Mouse (Mus musculus) heart, adult 2 months (tissue): ENCODE measurements around the gene Rnf187. TPM values are rescaled to one million over a fixed set of nuclear protein-coding genes. Genes with fewer than 3 reads are reported as not detected.

Experiments used
- DNase-seq, 2 experiments: peaks; one replicate each; pipeline ENCODE4 v3.0.0; 2021
- H3K27ac ChIP-seq: fragments of 200-600 bp; 2 replicates; pipeline ENCODE4 v1.8.1; 2022
- H3K27me3 ChIP-seq: fragments of 200-500 bp; 2 replicates; pipeline ENCODE4 v1.6.1; 2012; ENCODE audit warnings: mild to moderate bottlenecking, low read length, inconsistent platforms, mixed read lengths; ENCODE audit not compliant: control insufficient read depth, insufficient read depth
- H3K36me3 ChIP-seq: fragments of 200-500 bp; 2 replicates; pipeline ENCODE4 v1.6.1; 2012; ENCODE audit warnings: low read length, inconsistent platforms; ENCODE audit not compliant: control insufficient read depth, insufficient read depth
- H3K4me1 ChIP-seq: fragments of 200-500 bp; 2 replicates; pipeline ENCODE4 v1.6.1; 2011; ENCODE audit warnings: low read length; ENCODE audit not compliant: control insufficient read depth, insufficient read depth
- H3K4me3 ChIP-seq: fragments of 200-600 bp; 2 replicates; pipeline ENCODE4 v1.8.1; 2022
- H3K79me2 ChIP-seq: fragments of 200-500 bp; replicated peaks from 2 replicates; pipeline ENCODE4 v1.6.1; 2012; ENCODE audit warnings: mild to moderate bottlenecking, inconsistent platforms, low read length, moderate library complexity, mixed read lengths; ENCODE audit not compliant: control insufficient read depth, insufficient read depth
- H3K9ac ChIP-seq: fragments of 200-500 bp; 2 replicates; pipeline ENCODE4 v1.6.1; 2012; ENCODE audit warnings: low read depth, mild to moderate bottlenecking, control low read depth, inconsistent platforms, low read length, mixed read lengths
- CTCF ChIP-seq: fragments of 200-600 bp; IDR thresholded peaks from 2 replicates; pipeline ENCODE4 v1.8.1; 2022; ENCODE audit warnings: antibody characterized with exemption, mild to moderate bottlenecking, moderate library complexity
- EP300 ChIP-seq: fragments of 200-500 bp; IDR thresholded peaks from 2 replicates; pipeline ENCODE4 v1.6.1; 2011; ENCODE audit warnings: low read depth, low read length, control low read depth; ENCODE audit not compliant: insufficient read depth
- POLR2A ChIP-seq: fragments of 200-500 bp; IDR thresholded peaks from 2 replicates; pipeline ENCODE4 v1.6.1; 2011; ENCODE audit warnings: mild to moderate bottlenecking, low read depth, low read length, control low read depth; ENCODE audit not compliant: insufficient read depth
- WGBS: fragments of 180-500 bp; shearing (Covaris S2); methylation state at CpG from one replicate; pipeline ENCODE4 v1.1.7; 2018; 5-methylcytosine and 5-hydroxymethylcytosine counted together
- intact Hi-C: fragments of 180-260 bp; cut with DNase I; formaldehyde crosslinking; loops from one replicate; pipeline ENCODE4 v1.15.1; 2025
- polyA plus RNA-seq: library from polyadenylated mRNA; depleted of rRNA; stranded (reverse); fragments of >200 nt; gene quantifications from 2 replicates; pipeline ENCODE4 v1.2.3, GENCODE M21; 2012
- total RNA-seq, 2 experiments: library from RNA; stranded (reverse); gene quantifications; 2 replicates each; pipeline ENCODE4 v1.2.3; 2021

Rnf187 gene
- total and polyA plus RNA-seq, 3 experiments: 164 to 182 (median 177) TPM

DNA sequence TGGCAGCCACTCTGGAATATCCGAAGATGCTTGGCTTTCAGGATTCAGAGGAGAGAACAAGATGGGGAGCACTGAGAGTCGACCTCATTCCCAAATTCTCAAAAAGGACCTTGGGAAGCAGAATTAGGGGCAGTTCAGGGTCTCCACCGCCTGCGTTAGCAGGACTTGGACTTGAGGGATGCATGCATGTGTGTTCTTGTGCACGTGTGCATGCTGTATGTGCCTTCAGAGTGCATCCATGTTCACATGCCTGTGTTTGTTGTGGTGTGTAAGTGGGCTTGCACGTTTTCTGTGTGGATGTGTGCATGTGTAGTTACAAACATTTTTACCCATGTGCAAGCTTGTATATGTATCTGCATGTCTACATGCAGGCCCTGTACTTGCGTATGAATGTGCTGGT is 25.5 kb upstream of the Rnf187 start:
- intact Hi-C loops: no loop called here
- Histone ChIP-seq H3K4me3 (no peak overlapping the region), H3K27ac (no peak overlapping the region), H3K36me3 (no peaks in the 10 kb centered on the region), H3K9ac (no peak overlapping the region), H3K79me2 (no peaks in the 10 kb centered on the region), H3K4me1 (peaks cover 2% of the 10 kb centered on the region), H3K27me3 (peaks cover 4% of the 10 kb centered on the region; the same call in 1 of the 2 replicates)
- DNase-seq: no peak
- no peak for TF ChIP-seq EP300
- 83% methylated on average over 7 of the region's 7 CpGs for WGBS

DNA sequence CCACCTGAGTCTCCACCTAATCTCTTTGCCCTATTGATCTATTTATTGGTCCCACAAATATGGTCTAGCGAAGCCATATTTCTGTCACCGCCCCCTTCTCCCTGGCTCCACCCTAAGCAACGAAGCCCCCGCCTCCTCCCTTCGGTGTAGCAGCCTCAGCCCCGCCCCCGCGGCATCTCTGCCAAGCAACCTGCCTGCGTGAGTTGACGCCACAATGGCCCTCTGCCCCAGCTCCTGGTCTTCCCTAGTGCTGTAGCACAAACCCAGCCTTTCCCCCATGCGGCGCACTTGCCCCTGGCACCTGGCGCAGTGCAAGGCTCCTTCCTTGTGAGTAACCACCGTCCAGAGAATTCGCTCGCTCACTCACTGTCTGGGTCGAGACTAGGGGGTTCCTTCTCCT is 24.8 kb upstream of the Rnf187 start:
- Histone ChIP-seq H3K9ac (no peak overlapping the region), H3K27me3 (peaks cover 4% of the 10 kb centered on the region; the same call in 1 of the 2 replicates), H3K79me2 (no peaks in the 10 kb centered on the region), H3K4me3 (no peak overlapping the region), H3K27ac (no peak overlapping the region), H3K4me1 (peaks cover 2% of the 10 kb centered on the region), H3K36me3 (no peaks in the 10 kb centered on the region)
- no peak for DNase-seq
- TF ChIP-seq POLR2A (no peak), CTCF (no peak), EP300 (no peak)
- WGBS: 39% methylated on average over 17 of the region's 17 CpGs
- intact Hi-C loops: no loop called here

DNA sequence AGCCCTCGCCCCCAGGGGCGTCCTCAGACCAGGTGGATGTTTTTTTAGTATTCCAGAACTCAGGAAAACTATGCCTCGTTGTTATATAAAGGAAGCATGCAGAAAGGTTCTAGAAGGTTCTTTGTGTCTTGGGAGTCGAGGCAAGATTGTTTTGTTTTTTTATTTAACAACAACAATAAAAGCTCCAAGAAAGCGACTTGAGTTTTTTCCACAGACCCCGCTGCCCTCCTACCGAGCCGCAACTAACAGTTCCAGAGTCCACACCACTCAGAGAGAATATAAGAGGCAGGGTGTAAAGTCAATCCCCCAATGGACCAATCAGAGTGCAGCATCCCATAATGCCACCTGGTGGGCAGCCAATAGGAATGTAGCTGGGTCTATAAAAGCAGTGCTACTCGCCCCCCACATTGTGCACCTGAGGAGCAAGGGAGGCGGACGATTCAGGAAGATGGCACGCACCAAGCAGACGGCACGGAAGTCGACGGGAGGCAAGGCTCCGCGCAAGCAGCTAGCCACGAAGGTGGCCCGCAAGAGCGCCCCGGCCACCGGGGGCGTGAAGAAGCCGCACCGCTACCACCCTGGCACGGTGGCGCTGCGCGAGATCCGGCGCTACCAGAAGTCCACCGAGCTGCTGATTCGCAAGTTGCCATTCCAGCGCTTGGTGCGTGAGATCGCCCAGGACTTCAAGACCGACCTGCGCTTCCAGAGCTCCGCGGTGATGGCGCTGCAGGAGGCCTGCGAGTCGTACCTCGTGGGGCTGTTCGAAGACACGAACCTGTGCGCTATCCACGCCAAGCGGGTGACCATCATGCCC is 22.9 kb upstream of the Rnf187 start:
- TF ChIP-seq POLR2A (no peak), EP300 (no peak), CTCF (no peak)
- 60% methylated on average over 50 of the region's 50 CpGs for WGBS
- peaks cover 9% of the 10 kb centered on the region for H3K4me1 ChIP-seq
- H3K9ac ChIP-seq: no peak overlapping the region
- H3K27me3 ChIP-seq: peaks cover 4% of the 10 kb centered on the region; the same call in 1 of the 2 replicates
- H3K27ac ChIP-seq: no peak overlapping the region
- no peak for DNase-seq
- intact Hi-C loops: no loop called here
- H3K79me2 ChIP-seq: no peaks in the 10 kb centered on the region
- no peak overlapping the region for H3K4me3 ChIP-seq
- H3K36me3 ChIP-seq: peaks cover 2% of the 10 kb centered on the region

DNA sequence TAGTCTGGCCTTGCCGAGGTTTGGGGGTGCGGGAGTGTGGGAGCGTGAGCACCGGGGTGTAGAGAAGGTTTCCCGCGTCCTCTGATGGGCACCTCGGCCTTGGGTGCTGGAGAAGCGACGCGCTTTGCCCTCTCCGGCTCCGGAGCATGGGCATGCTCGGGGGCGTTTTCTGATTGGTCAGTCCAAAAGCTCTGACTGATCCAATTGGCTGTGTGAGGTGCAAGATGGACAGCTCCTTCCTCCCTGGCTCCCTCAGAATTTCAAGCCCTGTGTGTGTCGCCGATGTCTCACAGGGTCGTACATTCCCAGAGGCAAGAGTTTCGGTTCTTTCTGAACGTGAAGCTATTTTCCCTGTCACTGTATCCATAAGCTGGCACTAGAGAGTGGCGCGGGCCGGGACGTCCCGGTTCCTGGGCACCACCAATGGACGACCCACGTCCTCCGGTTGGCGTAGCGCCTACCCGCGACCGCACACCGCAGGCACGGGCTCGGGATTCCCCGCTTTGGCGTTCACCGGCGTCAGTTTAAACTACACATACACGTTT is 21.3 kb upstream of the Rnf187 start:
- Histone ChIP-seq H3K4me3 (peak overlapping the region; percentile 64), H3K27me3 (peaks cover 4% of the 10 kb centered on the region; the same call in 1 of the 2 replicates), H3K36me3 (peaks cover 8% of the 10 kb centered on the region), H3K9ac (peak overlapping the region; percentile 61), H3K4me1 (peaks cover 9% of the 10 kb centered on the region), H3K79me2 (no peaks in the 10 kb centered on the region), H3K27ac (peak overlapping the region; percentile 27)
- WGBS: under 1% methylated on average over 40 of the region's 40 CpGs
- intact Hi-C loops: no loop called here
- peak; percentile 75 to 86 for DNase-seq
- TF ChIP-seq EP300 (no peak), POLR2A (0 out of 2 replicates have a peak, but pooled peaks have one; percentile 20), CTCF (peak; percentile 43)

DNA sequence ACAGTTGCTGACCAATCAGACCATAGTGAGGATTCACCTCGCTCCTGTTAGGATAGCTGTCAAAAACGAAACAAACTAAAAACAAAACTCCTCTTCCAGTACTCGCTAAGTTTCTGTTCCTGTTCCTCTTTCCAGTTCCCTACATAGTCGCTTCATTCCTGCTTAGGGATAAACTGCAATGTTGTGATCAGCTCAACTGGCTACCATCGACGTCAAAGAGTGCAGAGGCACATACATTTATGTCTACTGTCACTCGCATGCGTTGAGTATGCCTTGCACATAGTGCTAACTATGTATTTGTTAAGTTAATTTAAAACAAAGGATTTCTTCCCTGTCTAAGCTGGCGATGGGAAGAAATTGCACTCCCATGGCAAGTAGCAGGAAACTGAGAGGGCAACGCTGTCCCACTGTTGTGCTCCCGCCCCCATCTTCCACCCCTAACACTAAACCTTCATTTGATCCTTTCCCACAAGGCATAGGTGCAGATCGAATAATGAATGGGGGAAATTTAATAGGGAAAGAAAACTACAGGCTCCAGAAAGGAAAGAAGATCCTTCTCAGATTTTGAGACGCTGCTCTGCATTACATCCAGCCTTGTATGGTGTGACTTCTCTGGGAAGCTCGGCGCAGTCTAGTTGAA is 20.6 kb upstream of the Rnf187 start:
- peak overlapping the region; percentile 64 for H3K4me3 ChIP-seq
- no peak for DNase-seq
- no peak overlapping the region; the same call in 1 of the 2 replicates for H3K27ac ChIP-seq
- peaks cover 4% of the 10 kb centered on the region; the same call in 1 of the 2 replicates for H3K27me3 ChIP-seq
- no peak for TF ChIP-seq POLR2A
- TF ChIP-seq CTCF: no peak
- no peak for TF ChIP-seq EP300
- H3K79me2 ChIP-seq: no peaks in the 10 kb centered on the region
- peaks cover 8% of the 10 kb centered on the region for H3K36me3 ChIP-seq
- intact Hi-C loops: no loop called here
- H3K9ac ChIP-seq: no peak overlapping the region
- WGBS: 33% methylated on average over 15 of the region's 15 CpGs
- peaks cover 9% of the 10 kb centered on the region for H3K4me1 ChIP-seq
